Mouse (Mus musculus) CH12.LX (cell line): Measurements from ENCODE around the gene Ppp2r2c. TPM values are rescaled to one million over a fixed set of nuclear protein-coding genes. Genes with fewer than 3 reads are reported as not detected.

Source experiments
- DNase-seq: peaks from one replicate; pipeline ENCODE4 v3.0.0-alpha.2; 2013; ENCODE audit errors: extremely low read depth
- H3K27ac ChIP-seq: 2 replicates; pipeline ENCODE4 v1.5.1; 2012; ENCODE audit warnings: low read depth, mild to moderate bottlenecking, control low read depth, moderate library complexity; ENCODE audit not compliant: insufficient read depth
- H3K27me3 ChIP-seq: replicated peaks from 2 replicates; pipeline ENCODE3; 2012; ENCODE audit warnings: inconsistent platforms
- H3K36me3 ChIP-seq, 2 experiments: replicated peaks in 1 of 2; 2 replicates each; pipeline versions ENCODE3 to v1.6.1; 2012; ENCODE audit warnings: inconsistent platforms in 1 of 2, low read length in 1 of 2, mild to moderate bottlenecking in 1 of 2, mixed read lengths in 1 of 2, moderate library complexity in 1 of 2; ENCODE audit not compliant: control insufficient read depth in 1 of 2, insufficient read depth in 1 of 2
- H3K4me1 ChIP-seq, 2 experiments: 2 replicates each; pipeline ENCODE4 v1.6.1; 2012; ENCODE audit warnings: inconsistent platforms in 1 of 2, moderate library complexity in 1 of 2; ENCODE audit not compliant: insufficient read depth in 2 of 2, control insufficient read depth in 1 of 2
- H3K4me2 ChIP-seq: 2 replicates; pipeline ENCODE4 v1.6.1; 2012; ENCODE audit warnings: low read depth, mild to moderate bottlenecking, control low read depth; ENCODE audit not compliant: poor library complexity, insufficient read depth, severe bottlenecking
- H3K4me3 ChIP-seq, 3 experiments: fragments of 150-350 bp in 1 of 3; sonication (generic) in 1 of 3; replicated peaks in 1 of 3; 2 replicates each; pipeline versions ENCODE3 to v1.5.1; 2011 to 2012; ENCODE audit warnings: low read depth in 2 of 3, low read length in 2 of 3, mild to moderate bottlenecking in 2 of 3, moderate library complexity in 2 of 3, control low read depth in 1 of 3, improper control_type of control experiment in 1 of 3, inconsistent platforms in 1 of 3, mixed read lengths in 1 of 3; ENCODE audit not compliant: poor library complexity in 1 of 3
- H3K79me2 ChIP-seq: replicated peaks from 2 replicates; pipeline ENCODE4 v1.6.1; 2012; ENCODE audit warnings: mild to moderate bottlenecking, moderate library complexity; ENCODE audit not compliant: control insufficient read depth, poor library complexity, insufficient read depth, severe bottlenecking; ENCODE audit errors: extremely low read depth
- H3K9ac ChIP-seq: 2 replicates; pipeline ENCODE4 v1.6.1; 2012; ENCODE audit warnings: low read depth, mild to moderate bottlenecking, control low read depth, moderate library complexity; ENCODE audit not compliant: insufficient read depth
- H3K9me3 ChIP-seq: replicated peaks from 2 replicates; pipeline ENCODE3; 2012; ENCODE audit warnings: low read length, inconsistent platforms, mixed read lengths
- CHD1 ChIP-seq: IDR thresholded peaks from 2 replicates; pipeline ENCODE4 v1.6.1; 2012; ENCODE audit warnings: low read depth, low read length, improper control_type of control experiment, inconsistent platforms
- CTCF ChIP-seq, 2 experiments: IDR thresholded peaks in 1 of 2; conservative IDR thresholded peaks in 1 of 2; 2 replicates each; pipeline ENCODE4 v1.5.1; 2011 to 2012; ENCODE audit warnings: low read depth in 2 of 2, low read length in 2 of 2, improper control_type of control experiment in 1 of 2, inconsistent platforms in 1 of 2, mild to moderate bottlenecking in 1 of 2, moderate library complexity in 1 of 2
- E2F4 ChIP-seq: IDR thresholded peaks from 2 replicates; pipeline ENCODE4 v1.6.1; 2011; ENCODE audit warnings: low read depth, low read length, improper control_type of control experiment; ENCODE audit not compliant: insufficient replicate concordance
- EP300 ChIP-seq: IDR thresholded peaks from 2 replicates; pipeline ENCODE4 v1.6.1; 2011; ENCODE audit warnings: low read length, improper control_type of control experiment
- ETS1 ChIP-seq: conservative IDR thresholded peaks from 2 replicates; pipeline ENCODE4 v1.6.1; 2012; ENCODE audit warnings: low read depth, mild to moderate bottlenecking, inconsistent platforms, low read length, improper control_type of control experiment, moderate library complexity
- GABPA ChIP-seq: IDR thresholded peaks from 2 replicates; pipeline ENCODE4 v1.6.1; 2012; ENCODE audit warnings: low read depth, low read length, improper control_type of control experiment, inconsistent platforms; ENCODE audit not compliant: insufficient replicate concordance
- HCFC1 ChIP-seq: IDR thresholded peaks from 2 replicates; pipeline ENCODE4 v1.6.1; 2012; ENCODE audit warnings: low read depth, mild to moderate bottlenecking, inconsistent platforms, low read length, improper control_type of control experiment
- IRF4 ChIP-seq: IDR thresholded peaks from 2 replicates; pipeline ENCODE4 v1.6.1; 2014; ENCODE audit warnings: low read depth, mild to moderate bottlenecking, inconsistent platforms, low read length, improper control_type of control experiment
- JUN ChIP-seq: IDR thresholded peaks from 2 replicates; pipeline ENCODE4 v1.6.1; 2011; ENCODE audit warnings: low read depth, mild to moderate bottlenecking, low read length, improper control_type of control experiment, moderate library complexity; ENCODE audit not compliant: insufficient read depth
- JUND ChIP-seq: conservative IDR thresholded peaks from 2 replicates; pipeline ENCODE4 v1.6.1; 2011; ENCODE audit warnings: low read depth, low read length, improper control_type of control experiment
- KAT2A ChIP-seq: IDR thresholded peaks from 2 replicates; pipeline ENCODE4 v1.6.1; 2012; ENCODE audit warnings: low read length, improper control_type of control experiment, inconsistent platforms; ENCODE audit not compliant: insufficient replicate concordance
- MAFK ChIP-seq: IDR thresholded peaks from 2 replicates; pipeline ENCODE4 v1.6.1; 2011; ENCODE audit warnings: low read length, improper control_type of control experiment; ENCODE audit not compliant: insufficient replicate concordance
- MAX ChIP-seq: IDR thresholded peaks from 2 replicates; pipeline ENCODE4 v1.6.1; 2011; ENCODE audit warnings: low read length, improper control_type of control experiment
- MAZ ChIP-seq: IDR thresholded peaks from 2 replicates; pipeline ENCODE4 v1.6.1; 2012; ENCODE audit warnings: low read depth, mild to moderate bottlenecking, inconsistent platforms, low read length, improper control_type of control experiment, moderate library complexity
- MEF2A ChIP-seq: IDR thresholded peaks from 2 replicates; pipeline ENCODE4 v1.6.1; 2014; ENCODE audit warnings: low read depth, mild to moderate bottlenecking, inconsistent platforms, low read length, improper control_type of control experiment, borderline replicate concordance
- MYC ChIP-seq: IDR thresholded peaks from 2 replicates; pipeline ENCODE4 v1.6.1; 2011; ENCODE audit warnings: low read depth, mild to moderate bottlenecking, improper control_type of control experiment, low read length
- NELFE ChIP-seq: IDR thresholded peaks from 2 replicates; pipeline ENCODE4 v1.6.1; 2011; ENCODE audit warnings: low read depth, low read length, improper control_type of control experiment
- NRF1 ChIP-seq: IDR thresholded peaks from 2 replicates; pipeline ENCODE4 v1.6.1; 2014; ENCODE audit warnings: low read depth, mild to moderate bottlenecking, inconsistent platforms, low read length, improper control_type of control experiment, moderate library complexity
- PAX5 ChIP-seq: IDR thresholded peaks from 2 replicates; pipeline ENCODE4 v1.6.1; 2012; ENCODE audit warnings: low read length, inconsistent platforms, mixed read lengths
- POLR2A ChIP-seq: IDR thresholded peaks from 2 replicates; pipeline ENCODE4 v1.6.1; 2011; ENCODE audit warnings: low read depth, mild to moderate bottlenecking, improper control_type of control experiment, low read length
- RAD21 ChIP-seq: IDR thresholded peaks from 2 replicates; pipeline ENCODE4 v1.6.1; 2011; ENCODE audit warnings: low read depth, mild to moderate bottlenecking, low read length, improper control_type of control experiment, moderate library complexity
- SIN3A ChIP-seq: IDR thresholded peaks from 2 replicates; pipeline ENCODE4 v1.6.1; 2012; ENCODE audit warnings: low read length, improper control_type of control experiment, inconsistent platforms
- TBP ChIP-seq: conservative IDR thresholded peaks from 2 replicates; pipeline ENCODE4 v1.6.1; 2011; ENCODE audit warnings: low read depth, low read length, improper control_type of control experiment
- UBTF ChIP-seq: IDR thresholded peaks from 2 replicates; pipeline ENCODE4 v1.6.1; 2012; ENCODE audit warnings: low read depth, mild to moderate bottlenecking, inconsistent platforms, low read length, improper control_type of control experiment, moderate library complexity
- USF2 ChIP-seq: conservative IDR thresholded peaks from 2 replicates; pipeline ENCODE4 v1.6.1; 2011; ENCODE audit warnings: low read depth, low read length, improper control_type of control experiment
- ZC3H11A ChIP-seq: IDR thresholded peaks from 2 replicates; pipeline ENCODE4 v1.6.1; 2012; ENCODE audit warnings: low read depth, mild to moderate bottlenecking, inconsistent platforms, low read length, improper control_type of control experiment
- ZKSCAN1 ChIP-seq: IDR thresholded peaks from 2 replicates; pipeline ENCODE4 v1.6.1; 2012; ENCODE audit warnings: low read depth, inconsistent platforms, low read length, improper control_type of control experiment, borderline replicate concordance
- ZNF384 ChIP-seq: IDR thresholded peaks from 2 replicates; pipeline ENCODE4 v1.6.1; 2012; ENCODE audit warnings: low read depth, low read length, improper control_type of control experiment, inconsistent platforms
- dilution Hi-C: fragments of 300-500 bp; cut with MboI; formaldehyde crosslinking; loops from 2 replicates; pipeline ENCODE4 v1.14.3; 2020; ENCODE audit warnings: low sequenced_read_pairs; ENCODE audit not compliant: extremely low pct_unique_long_range_greater_than_20kb, extremely low pct_ligation_motif_present
- in situ Hi-C: fragments of 300-500 bp; cut with MboI; formaldehyde crosslinking; loops from 3 replicates; pipeline ENCODE4 v1.14.3; 2019; ENCODE audit warnings: low sequenced_read_pairs, low pct_ligation_motif_present, low pct_unique_long_range_greater_than_20kb, mixed read lengths
- polyA plus RNA-seq: library from polyadenylated mRNA; unstranded; fragments of >175 nt; gene quantifications from 2 replicates; pipeline ENCODE4 v1.2.1, GENCODE M21; 2012; ENCODE audit warnings: low read depth; ENCODE audit not compliant: insufficient read length
- total RNA-seq, 2 experiments: library from RNA; depleted of rRNA; stranded (reverse); fragments of 300-350 nt in 1 of 2; fragments of >200 nt in 1 of 2; gene quantifications; 2 replicates each; pipeline ENCODE4 v1.2.3; 2012 to 2014

Ppp2r2c gene
- total and polyA plus RNA-seq, 3 experiments, result 0.07 to 0.21 TPM; not detected in 1

- no peak overlapping the region for H3K9ac ChIP-seq
- DNase-seq, result no peak
- H3K79me2 ChIP-seq, result no peaks in the 10 kb centered on the region
- peaks cover 57% of the 10 kb centered on the region for H3K27me3 ChIP-seq
- peaks cover 2 to 14% of the 10 kb centered on the region in 2 experiments; a peak in 3 of 4 replicates for H3K4me1 ChIP-seq
- no peaks in the 10 kb centered on the region for H3K9me3 ChIP-seq
- TF ChIP-seq CHD1 (no peak), POLR2A (no peak), EP300 (no peak), ETS1 (no peak), SIN3A (no peak), UBTF (no peak), CTCF (conservative IDR thresholded peaks at IDR 0.05 in 1 of 2, IDR thresholded peaks at IDR 0.05 in 1 of 2; ENCODE audit: low read depth in 2 of 2, low read length in 2 of 2) (no peak), IRF4 (no peak), NELFE (no peak), MAZ (no peak), JUN (no peak), PAX5 (no peak), E2F4 (no peak), ZNF384 (no peak), GABPA (no peak), MAFK (no peak), ZKSCAN1 (no peak)
- no peak overlapping the region for H3K4me3 ChIP-seq
- H3K4me2 ChIP-seq, result no peak overlapping the region
- dilution Hi-C loops, result no loop called here
- no peaks in the 10 kb centered on the region for H3K36me3 ChIP-seq
- no peak overlapping the region for H3K27ac ChIP-seq
- in situ Hi-C loops, result no loop called here
These were observed 8.6 kb downstream of the Ppp2r2c start for GRCm38 (mm10) chr5:36876777-36877396.

DNA sequence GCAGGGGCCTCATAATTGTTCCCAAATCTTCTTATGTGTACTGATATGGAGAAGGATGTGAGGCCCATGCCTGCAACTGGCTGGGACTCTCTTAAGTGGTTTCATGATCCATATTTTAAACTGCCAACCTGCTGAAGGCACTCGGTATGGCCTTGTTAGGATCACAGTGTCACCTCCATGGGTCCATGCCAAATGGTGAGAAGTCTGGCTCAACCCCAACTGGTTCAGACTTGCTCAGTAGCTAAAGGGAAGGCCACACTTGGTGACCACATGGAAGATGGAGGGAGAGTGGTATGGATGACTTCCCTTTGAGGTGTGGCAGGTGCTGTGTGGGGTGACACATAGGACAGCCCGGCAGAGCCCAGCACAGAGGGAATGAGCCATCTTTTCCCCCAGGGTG lies 9.3 kb downstream of the Ppp2r2c start:
- Histone ChIP-seq H3K4me1 (peaks cover 4 to 20% of the 10 kb centered on the region in 2 experiments), H3K4me2 (no peak overlapping the region), H3K36me3 (no peaks in the 10 kb centered on the region), H3K79me2 (no peaks in the 10 kb centered on the region), H3K4me3 (no peak overlapping the region), H3K27me3 (peaks cover 51% of the 10 kb centered on the region), H3K9me3 (no peaks in the 10 kb centered on the region), H3K27ac (no peak overlapping the region), H3K9ac (no peak overlapping the region)
- in situ Hi-C loops (no loop called here), dilution Hi-C loops (no loop called here)
- TF ChIP-seq USF2 (no peak), KAT2A (no peak), EP300 (no peak), E2F4 (no peak), MYC (no peak), MEF2A (no peak), ZKSCAN1 (no peak), ZNF384 (no peak), TBP (no peak), RAD21 (no peak), UBTF (no peak), HCFC1 (no peak), NRF1 (no peak), JUND (no peak), ZC3H11A (no peak), GABPA (no peak), MAX (no peak), MAZ (no peak), PAX5 (no peak)
- no peak for DNase-seq
